Mouse (Mus musculus): Measurements from ENCODE around the gene Elf2.

DNA sequence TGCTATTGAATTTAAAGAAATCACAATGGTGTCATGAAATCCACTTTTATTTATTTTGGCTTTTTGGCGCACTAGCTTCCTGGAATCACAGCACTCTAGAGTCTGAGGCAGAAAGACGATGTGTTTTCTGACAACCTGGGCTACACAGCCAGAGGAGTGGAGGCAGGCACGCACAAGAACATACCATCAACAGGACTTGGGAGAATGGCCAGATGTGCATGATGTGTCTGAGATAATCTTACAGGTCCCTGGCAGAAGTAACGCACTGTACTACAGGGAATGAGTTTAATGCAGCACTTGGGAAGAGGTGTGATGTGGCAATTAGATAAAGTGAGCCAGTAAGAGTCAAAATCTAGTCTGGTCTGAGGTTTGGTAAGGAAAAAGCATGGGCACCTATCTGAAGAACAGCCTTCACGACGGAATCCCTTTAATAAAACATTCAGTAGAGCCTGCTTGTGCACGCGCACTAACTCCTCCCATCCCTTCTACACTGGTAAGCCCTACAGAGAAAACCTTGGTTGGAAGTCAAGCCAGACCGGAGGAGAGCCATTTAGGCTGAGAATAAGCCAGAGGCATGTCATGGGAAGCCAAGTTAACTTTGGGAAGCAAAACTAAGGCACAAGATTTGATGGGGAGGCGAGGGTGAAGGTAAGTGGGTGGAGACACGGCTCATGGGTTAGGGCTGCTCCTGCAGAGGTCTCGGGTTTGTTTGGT, 87.6 kb downstream of the Elf2 start:
- TF ChIP-seq CTCF (IDR thresholded peaks at IDR 0.05; ENCODE audit: extremely low read depth, insufficient read length, insufficient replicate concordance, low read depth, low read length) (no peak), POLR2A (IDR thresholded peaks at IDR 0.05; ENCODE audit: low read depth, low read length) (no peak)
